In the genomic region with DNA sequence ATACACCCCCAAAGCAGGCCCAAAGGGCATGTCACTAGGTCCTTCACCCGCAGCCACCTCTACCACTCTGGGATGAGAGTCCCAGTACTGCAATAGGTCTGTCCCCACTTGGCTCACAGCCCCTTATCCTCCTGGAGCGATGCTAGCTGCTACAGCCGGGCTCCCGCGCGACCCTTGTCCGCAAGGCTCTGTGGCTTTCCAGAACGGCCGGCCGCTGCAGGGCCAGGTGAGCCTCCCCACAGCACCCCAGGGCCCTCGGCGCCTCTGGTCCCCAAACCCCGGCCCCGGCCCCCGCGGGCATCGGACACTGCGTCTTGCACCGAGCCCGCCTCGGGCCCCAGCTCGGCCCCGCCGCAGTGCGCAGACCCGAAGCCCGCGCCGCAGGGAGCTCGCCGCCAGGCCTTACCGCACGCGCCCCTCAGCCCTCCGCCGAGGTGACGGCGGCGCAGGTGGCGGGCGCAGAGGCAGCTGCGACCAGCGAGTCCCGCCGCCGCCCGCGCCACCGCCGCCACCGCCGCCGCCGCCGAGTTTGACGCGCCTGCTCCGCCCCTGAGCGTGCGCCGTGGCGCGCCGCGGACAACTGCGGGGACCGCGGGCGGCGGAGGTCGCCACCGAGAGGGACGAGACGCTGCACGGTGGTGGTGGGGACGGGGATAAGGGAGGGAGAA, we compare ENCODE assay signal across 9 mouse cellular contexts. TPM values are rescaled to one million over a fixed set of nuclear protein-coding genes. Genes with fewer than 3 reads are reported as not detected.
DNase-seq lines count a peak whose midpoint lies in the region; ATAC-seq and TF ChIP-seq lines count a peak whose summit lies in the region.
"Had no signal": no experiment of that assay in that cellular context is flagged by ENCODE, and none has a peak within 500 bp of the region (broad histone marks: within the 10 kb centered on the region; RNA-seq: fewer than 3 reads in every experiment).

A gene (minus strand): TSS at position 550 of the 668 bp plus-strand sequence.

- TF ChIP-seq POLR2A in limb, embryonic 14.5 days (IDR thresholded peaks at IDR 0.05; ENCODE audit: borderline replicate concordance, extremely low read depth, insufficient read depth, insufficient read length), result no peak

- no peaks in the 10 kb centered on the region for H3K36me3 ChIP-seq in kidney, embryonic 16.5 days (ENCODE audit: insufficient read depth, low read length)
- H3K36me3 ChIP-seq in forebrain, embryonic 14.5 days (ENCODE audit: control insufficient read depth, insufficient read depth, low read length), result no peaks in the 10 kb centered on the region
- H3K36me3 ChIP-seq in hindbrain, embryonic 16.5 days (ENCODE audit: control insufficient read depth, insufficient read depth, low read length), result no peaks in the 10 kb centered on the region
- H3K36me3 ChIP-seq in limb, embryonic 14.5 days (ENCODE audit: control insufficient read depth, insufficient read depth, low read length), result peaks cover under 1% of the 10 kb centered on the region; the same call in 1 of the 2 replicates
- peaks cover 6% of the 10 kb centered on the region; the same call in 1 of the 2 replicates for H3K36me3 ChIP-seq in neural tube, embryonic 15.5 days
- H3K36me3 ChIP-seq: G1E had no signal

- no peaks in the 10 kb centered on the region for H3K9me3 ChIP-seq in kidney, embryonic 16.5 days (ENCODE audit: low read length)
- no peaks in the 10 kb centered on the region for H3K9me3 ChIP-seq in forebrain, embryonic 14.5 days (replicated peaks; ENCODE audit: control insufficient read depth, low read length)
- H3K9me3 ChIP-seq in hindbrain, embryonic 16.5 days (ENCODE audit: control insufficient read depth, low read length), result no peaks in the 10 kb centered on the region
- no peaks in the 10 kb centered on the region for H3K9me3 ChIP-seq in limb, embryonic 14.5 days (ENCODE audit: control insufficient read depth, low read length)
- no peaks in the 10 kb centered on the region for H3K9me3 ChIP-seq in neural tube, embryonic 15.5 days (replicated peaks)

- H3K4me2 ChIP-seq in kidney, embryonic 16.5 days (replicated peaks; ENCODE audit: low read depth, low read length), result peak within 1 kb of the TSS; percentile 93
- peak within 1 kb of the TSS; percentile 78 for H3K4me2 ChIP-seq in forebrain, embryonic 14.5 days (ENCODE audit: low read length)
- peak within 1 kb of the TSS; percentile 52 for H3K4me2 ChIP-seq in hindbrain, embryonic 16.5 days (ENCODE audit: low read length)
- H3K4me2 ChIP-seq in limb, embryonic 14.5 days (replicated peaks; ENCODE audit: low read depth, low read length, severe bottlenecking), result peak within 1 kb of the TSS; percentile 79
- peak within 1 kb of the TSS; percentile 75 for H3K4me2 ChIP-seq in neural tube, embryonic 15.5 days

- 0 out of 2 replicates have a peak, but pooled peaks cover 2% of the 10 kb centered on the region for H3K27me3 ChIP-seq in kidney, embryonic 16.5 days (ENCODE audit: insufficient read depth, low read length)
- H3K27me3 ChIP-seq in forebrain, embryonic 14.5 days (replicated peaks; ENCODE audit: control insufficient read depth, insufficient read depth, low read length), result no peaks in the 10 kb centered on the region
- H3K27me3 ChIP-seq in hindbrain, embryonic 16.5 days (replicated peaks; ENCODE audit: control insufficient read depth, insufficient read depth, low read length), result 0 out of 2 replicates have a peak, but pooled peaks cover 2% of the 10 kb centered on the region
- H3K27me3 ChIP-seq in limb, embryonic 14.5 days (ENCODE audit: control insufficient read depth, insufficient read depth, low read length), result no peaks in the 10 kb centered on the region
- no peaks in the 10 kb centered on the region for H3K27me3 ChIP-seq in neural tube, embryonic 15.5 days (replicated peaks)

- DNase-seq in kidney, adult 9 months, result no peak
- peak; percentile 66 for DNase-seq in forebrain, embryonic 14.5 days (ENCODE audit: low spot score)
- no peak for DNase-seq in limb, embryonic 14.5 days (ENCODE audit: low spot score)

- peak; percentile 94 for ATAC-seq in kidney, embryonic 16.5 days (ENCODE audit: low FRiP score, low TSS enrichment)
- ATAC-seq in cerebellum, adult (ENCODE audit: insufficient number of reproducible peaks, low FRiP score, low TSS enrichment), result peak; percentile 92
- ATAC-seq in forebrain, embryonic 14.5 days, result peak; percentile 96
- ATAC-seq in hindbrain, embryonic 16.5 days, result peak; percentile 96
- peak; percentile 90 for ATAC-seq in limb, embryonic 14.5 days (ENCODE audit: low FRiP score, low read depth)
- peak; percentile 96 for ATAC-seq in neural tube, embryonic 15.5 days (ENCODE audit: low FRiP score)
- ATAC-seq in megakaryocyte-erythroid progenitor cell, adult 5-6 weeks (replicated peaks; ENCODE audit: low FRiP score, low TSS enrichment, poor library complexity, severe bottlenecking), result no peak

- H3K9ac ChIP-seq in kidney, embryonic 16.5 days (replicated peaks; ENCODE audit: low read length), result peak within 1 kb of the TSS; percentile 67
- H3K9ac ChIP-seq in forebrain, embryonic 14.5 days (ENCODE audit: low read length), result peak within 1 kb of the TSS; percentile 94
- H3K9ac ChIP-seq in hindbrain, embryonic 16.5 days (ENCODE audit: low read depth, low read length), result peak within 1 kb of the TSS; percentile 95
- peak within 1 kb of the TSS; percentile 90 for H3K9ac ChIP-seq in limb, embryonic 14.5 days (ENCODE audit: low read depth, low read length, severe bottlenecking)
- peak within 1 kb of the TSS; percentile 91 for H3K9ac ChIP-seq in neural tube, embryonic 15.5 days (replicated peaks)

- under 1% methylated on average over 57 of the region's 76 CpGs for WGBS in kidney, embryonic 16.5 days
- under 1% methylated on average over 71 of the region's 76 CpGs for WGBS in forebrain, embryonic 14.5 days
- under 1% methylated on average over 58 of the region's 76 CpGs for WGBS in hindbrain, embryonic 16.5 days
- WGBS in limb, embryonic 14.5 days, result under 1% methylated on average over 64 of the region's 76 CpGs
- under 1% methylated on average over 73 of the region's 76 CpGs for WGBS in neural tube, embryonic 15.5 days

- H3K4me1 ChIP-seq in kidney, embryonic 16.5 days (ENCODE audit: insufficient read depth, low read length), result no peaks in the 10 kb centered on the region
- peaks cover 4% of the 10 kb centered on the region; the same call in 1 of the 2 replicates for H3K4me1 ChIP-seq in forebrain, embryonic 14.5 days (ENCODE audit: control insufficient read depth, insufficient read depth, low read length)
- H3K4me1 ChIP-seq in hindbrain, embryonic 16.5 days (ENCODE audit: control insufficient read depth, insufficient read depth, low read depth, low read length), result no peaks in the 10 kb centered on the region
- peaks cover 3% of the 10 kb centered on the region; the same call in 1 of the 2 replicates for H3K4me1 ChIP-seq in limb, embryonic 14.5 days (ENCODE audit: control insufficient read depth, insufficient read depth, low read length)
- no peaks in the 10 kb centered on the region for H3K4me1 ChIP-seq in neural tube, embryonic 15.5 days

- no peak within 1 kb of the TSS for H3K27ac ChIP-seq in kidney, embryonic 16.5 days (ENCODE audit: low read length)
- peak within 1 kb of the TSS; percentile 72; the same call in 1 of the 2 replicates for H3K27ac ChIP-seq in forebrain, embryonic 14.5 days (ENCODE audit: low read depth, low read length)
- H3K27ac ChIP-seq in hindbrain, embryonic 16.5 days (ENCODE audit: low read depth, low read length), result peak within 1 kb of the TSS; percentile 78
- H3K27ac ChIP-seq in limb, embryonic 14.5 days (replicated peaks; ENCODE audit: low read depth, low read length), result peak within 1 kb of the TSS; percentile 52; the same call in 1 of the 2 replicates
- H3K27ac ChIP-seq in neural tube, embryonic 15.5 days (replicated peaks), result peak within 1 kb of the TSS; percentile 86

- H3K4me3 ChIP-seq in kidney, embryonic 16.5 days (ENCODE audit: low read length), result peak within 1 kb of the TSS; percentile 72
- H3K4me3 ChIP-seq in forebrain, embryonic 14.5 days (ENCODE audit: low read depth, low read length), result peak within 1 kb of the TSS; percentile 77
- H3K4me3 ChIP-seq in hindbrain, embryonic 16.5 days (ENCODE audit: low read length), result peak within 1 kb of the TSS; percentile 69
- peak within 1 kb of the TSS; percentile 84 for H3K4me3 ChIP-seq in limb, embryonic 14.5 days (replicated peaks; ENCODE audit: low read length)
- peak within 1 kb of the TSS; percentile 89 for H3K4me3 ChIP-seq in neural tube, embryonic 15.5 days (replicated peaks)

RNA-seq across cellular contexts. Expression of the gene that starts here (rescaled TPM):
- polyA plus RNA-seq in kidney, embryonic 16.5 days (2015; fragmentation: Nextera tagmentation; extraction: Ambion mirVana), result 6.7 and 7.0 TPM in 2 replicates
- 29.1 and 35.3 TPM in 2 replicates for polyA plus RNA-seq in forebrain, embryonic 14.5 days (2014; fragmentation: Nextera tagmentation; extraction: Ambion mirVana)
- polyA plus RNA-seq in hindbrain, embryonic 16.5 days (2015; fragmentation: Nextera tagmentation; extraction: Ambion mirVana), result 53.7 and 73.3 TPM in 2 replicates
- 10.1 and 11.0 TPM in 2 replicates for polyA plus RNA-seq in limb, embryonic 14.5 days (2012; rRNA removed)
- polyA plus RNA-seq in limb, embryonic 14.5 days (2014; fragmentation: Nextera tagmentation; extraction: Ambion mirVana), result 18.4 and 22.0 TPM in 2 replicates
- polyA plus RNA-seq in neural tube, embryonic 15.5 days (2015; fragmentation: Nextera tagmentation; extraction: Ambion mirVana), result 54.8 and 55.1 TPM in 2 replicates
- not detected in 2 replicates for total RNA-seq in megakaryocyte-erythroid progenitor cell, adult 5-6 weeks (2014; fragmentation: Nextera tagmentation)
- not detected in 2 replicates for total RNA-seq in megakaryocyte-erythroid progenitor cell, adult 5-6 weeks (2017)
- polyA plus RNA-seq: G1E had no signal
